Mouse (Mus musculus): ENCODE data around the gene Spink4.

Gene Spink4

DNA sequence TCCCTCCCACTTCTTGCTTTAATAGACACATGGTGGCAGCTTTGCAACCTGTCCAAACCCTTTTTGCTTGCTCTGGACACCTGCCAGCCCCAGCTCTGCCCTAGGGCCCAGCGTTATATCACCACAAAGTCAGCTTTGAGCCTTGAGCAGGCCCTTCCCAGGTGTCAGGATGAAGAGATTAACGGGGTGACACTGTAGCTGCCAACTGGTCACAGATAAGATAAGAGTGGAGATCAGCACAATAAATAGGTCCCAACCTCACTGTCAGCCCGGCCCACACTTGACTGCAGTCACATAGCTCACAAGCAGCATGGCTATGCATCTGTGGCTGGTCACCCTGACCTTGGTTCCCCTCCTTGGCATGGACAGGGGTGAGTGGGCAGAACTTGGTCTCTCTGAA lies at the start of gene Spink4:
Gene Spink4 (plus strand): TSS at position 268 of the 400 bp plus-strand sequence.
- no peak for DNase-seq (ENCODE audit: low read depth)

GRCm38 (mm10) chr4:40870206-40870605 lies 49.6 kb upstream of the Spink4 start:
- DNase-seq (ENCODE audit: low read depth): peak; percentile 36

GRCm38 (mm10) chr4:40872129-40872528 lies 47.7 kb upstream of the Spink4 start:
- no peak for DNase-seq (ENCODE audit: low read depth)

- DNase-seq (ENCODE audit: low read depth): no peak
Measured at GRCm38 (mm10) chr4:40873320-40873719, 46.5 kb upstream of the Spink4 start.

DNA sequence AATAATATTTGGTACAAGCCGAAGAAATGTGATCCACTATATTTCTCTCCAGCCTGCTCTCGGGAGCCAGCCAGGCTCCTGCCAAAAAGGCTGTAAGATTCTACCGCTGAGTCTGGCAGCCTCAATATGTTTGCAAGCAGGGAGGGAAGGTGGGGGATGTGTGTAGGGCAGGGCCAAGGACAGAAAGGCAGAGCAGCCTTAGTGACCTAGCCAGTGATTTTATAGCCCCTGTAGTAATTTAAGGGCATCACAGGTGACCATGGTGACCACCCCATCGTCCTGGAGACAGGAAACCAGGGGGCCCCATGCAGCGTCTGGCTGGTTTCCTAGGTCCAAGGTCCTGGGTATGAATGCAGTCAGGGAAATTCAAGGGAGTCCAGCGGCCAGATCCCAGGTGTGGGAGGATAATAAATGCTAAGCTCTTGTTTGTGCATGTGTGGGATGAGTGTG lies 45.7 kb upstream of the Spink4 start:
- DNase-seq (ENCODE audit: low read depth): no peak

- DNase-seq (ENCODE audit: low read depth): no peak
Measured at GRCm38 (mm10) chr4:40874794-40875552, 44.9 kb upstream of the Spink4 start.

GRCm38 (mm10) chr4:40875842-40876241 lies 44.0 kb upstream of the Spink4 start:
- no peak for DNase-seq (ENCODE audit: low read depth)

DNA sequence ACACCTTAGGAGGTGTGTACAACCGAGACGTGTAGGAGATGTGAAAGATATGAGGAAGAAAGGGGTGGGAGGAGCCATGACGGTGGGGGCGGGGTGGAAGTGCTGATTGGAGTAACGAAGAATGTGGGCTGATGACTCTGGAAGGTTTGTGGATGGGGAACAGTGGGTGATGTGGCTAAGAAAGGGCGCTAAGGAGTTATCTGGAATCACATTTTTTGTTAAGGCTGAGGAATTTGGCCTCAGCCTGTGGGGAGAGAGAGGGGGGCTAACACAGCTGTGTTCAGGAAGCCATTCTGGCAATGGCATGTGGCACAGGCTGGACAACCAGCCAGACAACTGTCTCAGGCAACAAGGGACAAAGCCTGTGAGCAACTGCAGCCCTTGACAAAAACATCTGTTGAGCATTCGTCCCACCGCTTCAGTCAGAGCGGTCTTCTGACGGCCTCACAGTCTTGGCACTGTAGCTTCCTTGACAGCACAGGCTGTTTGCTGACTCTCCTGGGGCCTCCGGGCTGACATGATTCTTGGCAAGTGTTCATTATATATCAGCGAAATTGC lies 43.0 kb upstream of the Spink4 start:
- DNase-seq (ENCODE audit: low read depth): peak; percentile 50

- no peak for DNase-seq (ENCODE audit: low read depth)
Measured at GRCm38 (mm10) chr4:40877528-40877927, 42.3 kb upstream of the Spink4 start.

DNA sequence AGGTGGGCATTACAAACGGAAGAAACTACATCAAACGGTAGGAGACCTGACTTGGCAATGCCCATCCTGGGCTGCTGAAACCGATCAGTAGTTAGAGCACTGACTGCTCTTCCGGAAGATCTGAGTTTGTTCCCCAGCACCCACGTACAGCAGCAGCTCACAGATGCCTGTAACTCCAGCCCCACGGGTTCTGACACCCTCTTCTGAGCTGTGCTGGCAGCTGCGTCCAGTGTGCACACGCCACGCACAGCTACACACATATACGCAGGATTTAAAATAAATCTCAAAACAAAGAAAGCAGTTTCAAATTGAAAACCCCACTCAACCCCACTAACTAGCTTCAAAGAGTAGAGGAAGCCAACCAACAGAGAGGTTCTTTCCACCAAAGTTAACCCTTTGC lies 36.7 kb upstream of the Spink4 start:
- no peak for DNase-seq (ENCODE audit: low read depth)

GRCm38 (mm10) chr4:40884282-40885165 lies 35.3 kb upstream of the Spink4 start:
- no peak for DNase-seq (ENCODE audit: low read depth)

DNA sequence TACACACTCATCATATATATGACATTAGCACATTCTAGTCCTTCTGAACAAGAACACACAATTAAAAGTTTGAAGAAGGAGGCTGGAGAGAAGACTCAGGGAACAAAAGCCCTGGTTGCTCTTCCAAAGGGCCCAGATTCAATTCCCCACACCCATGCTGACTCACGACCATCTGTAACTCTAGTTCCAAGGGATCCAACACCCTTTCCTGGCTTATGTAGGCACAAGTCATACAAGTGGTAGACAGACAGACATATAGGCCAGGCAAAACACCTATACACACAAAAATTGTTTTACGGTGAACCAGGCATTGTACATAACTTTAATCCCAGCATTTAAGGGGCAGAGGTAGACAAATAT lies 34.7 kb upstream of the Spink4 start:
- DNase-seq (ENCODE audit: low read depth): no peak

GRCm38 (mm10) chr4:40885883-40886282 lies 34.0 kb upstream of the Spink4 start:
- no peak for DNase-seq (ENCODE audit: low read depth)

DNA sequence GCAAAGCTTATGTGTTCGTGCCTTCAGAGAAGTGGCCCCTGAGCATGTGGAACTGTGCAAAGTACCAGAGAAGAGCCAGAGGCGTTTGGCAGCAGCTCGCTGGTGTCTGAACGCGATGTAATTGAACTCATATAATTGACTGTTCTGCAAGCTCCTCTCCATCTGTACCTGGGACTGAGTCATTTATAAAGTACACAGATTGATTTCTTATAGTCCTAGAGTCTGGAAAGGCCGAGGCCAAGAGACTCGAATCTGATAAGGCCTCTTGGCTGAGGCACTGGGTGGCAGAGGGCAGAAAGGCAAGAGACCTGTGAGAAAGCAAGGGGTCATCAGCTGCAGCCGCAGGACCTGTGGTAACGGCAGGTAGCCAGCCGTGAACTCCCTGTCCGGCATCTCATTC lies 31.0 kb upstream of the Spink4 start:
- no peak for DNase-seq (ENCODE audit: low read depth)

DNA sequence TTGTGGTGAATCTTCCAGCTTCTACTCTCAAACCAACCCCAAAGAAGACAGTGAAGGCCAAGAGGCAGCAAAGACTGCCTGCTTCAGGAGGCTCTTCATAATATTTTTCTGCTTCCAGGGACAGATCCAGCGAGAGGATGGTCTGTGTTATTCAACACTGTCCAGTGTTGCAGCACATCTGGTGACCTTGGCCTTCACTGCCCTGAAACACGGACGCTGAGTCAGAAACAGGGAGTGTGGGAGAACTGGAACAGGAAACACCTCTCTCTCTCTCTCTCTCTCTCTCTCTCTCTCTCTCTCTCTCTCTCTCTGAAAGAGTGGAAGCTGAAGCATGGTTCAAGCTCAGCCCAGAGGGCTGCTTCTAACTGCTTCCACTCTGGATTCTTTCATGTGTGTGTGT lies 30.6 kb upstream of the Spink4 start:
- DNase-seq (ENCODE audit: low read depth): no peak

- DNase-seq (ENCODE audit: low read depth): no peak
Measured at GRCm38 (mm10) chr4:40889983-40890382, 29.9 kb upstream of the Spink4 start.

DNA sequence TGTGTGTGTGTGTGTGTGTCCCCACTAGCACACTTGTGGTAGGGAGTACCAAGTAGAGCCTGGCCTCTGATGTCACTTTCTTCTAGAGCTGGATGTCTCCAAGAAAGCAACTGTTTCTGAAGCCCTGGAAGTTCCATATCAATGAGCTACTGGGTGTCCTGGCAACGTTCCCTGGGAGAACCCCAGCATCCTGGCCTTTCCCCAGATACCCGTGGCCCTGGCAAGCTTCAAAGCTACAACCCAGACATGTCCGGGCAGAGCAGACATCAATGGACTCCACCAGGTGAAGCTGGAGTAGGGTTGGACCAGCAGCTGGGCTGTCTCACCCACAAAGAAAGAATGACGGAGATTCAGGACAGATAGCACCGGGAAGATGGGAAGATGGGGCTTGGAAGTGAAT lies 28.6 kb upstream of the Spink4 start:
- DNase-seq (ENCODE audit: low read depth): no peak

DNA sequence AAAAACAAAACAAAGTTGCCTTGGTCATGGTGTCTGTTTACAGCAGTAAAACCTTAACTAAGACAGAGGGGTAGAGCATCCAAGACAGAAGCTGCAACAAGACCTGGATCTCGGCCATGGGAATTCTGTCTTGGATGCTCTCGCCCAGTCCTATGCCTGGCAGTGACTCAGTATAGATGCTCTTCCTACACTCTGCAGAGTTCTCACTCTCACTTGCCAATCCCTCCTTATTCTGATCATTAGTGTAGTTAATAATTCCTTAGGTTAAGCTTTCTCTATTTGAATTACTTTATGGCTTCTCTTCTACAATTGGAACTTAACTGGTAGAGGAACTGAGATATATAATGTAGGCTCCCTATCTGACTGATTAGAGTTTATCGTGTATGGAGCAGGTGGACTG lies 24.7 kb upstream of the Spink4 start:
- DNase-seq (ENCODE audit: low read depth): no peak

- DNase-seq (ENCODE audit: low read depth): no peak
Measured at GRCm38 (mm10) chr4:40895646-40896045, 24.2 kb upstream of the Spink4 start.

- no peak for DNase-seq (ENCODE audit: low read depth)
Measured at GRCm38 (mm10) chr4:40898476-40899044, 21.3 kb upstream of the Spink4 start.

DNA sequence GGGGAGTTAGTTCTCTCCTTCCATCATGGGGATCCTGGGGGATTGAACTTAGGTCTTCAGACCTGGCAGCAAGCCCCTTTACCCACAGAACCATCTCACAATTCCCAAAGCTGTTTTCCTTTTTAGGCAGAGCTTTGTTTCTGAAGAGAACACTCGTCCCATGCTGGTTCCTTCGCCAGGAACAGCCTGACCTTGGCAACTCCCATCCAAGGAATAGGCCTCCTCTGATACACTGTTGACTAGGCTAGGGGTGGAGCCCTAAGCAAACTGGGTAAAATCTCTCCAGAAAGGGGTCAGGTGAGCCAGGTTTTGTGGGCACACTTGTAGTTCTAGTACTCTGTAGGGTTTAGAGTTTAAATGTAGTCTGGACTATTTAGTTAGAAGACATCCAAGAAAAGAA lies 20.6 kb upstream of the Spink4 start:
- no peak for DNase-seq (ENCODE audit: low read depth)

GRCm38 (mm10) chr4:40900071-40900470 lies 19.8 kb upstream of the Spink4 start:
- no peak for DNase-seq (ENCODE audit: low read depth)

- no peak for DNase-seq (ENCODE audit: low read depth)
Measured at GRCm38 (mm10) chr4:40900612-40901011, 19.2 kb upstream of the Spink4 start.
